Mouse (Mus musculus) limb, embryonic 11.5 days (tissue): Measurements from ENCODE around the gene Ogfod3. TPM values are rescaled to one million over a fixed set of nuclear protein-coding genes. Genes with fewer than 3 reads are reported as not detected.

Experiments used
- ATAC-seq: fragments of 200-750 bp; cut with Nextera tagmentation; 2 replicates; pipeline ENCODE4 v1.8.0; 2017; ENCODE audit warnings: low read depth; ENCODE audit not compliant: insufficient number of reproducible peaks, low FRiP score, low TSS enrichment
- DNase-seq: peaks from one replicate; pipeline ENCODE4 v3.0.0-alpha.2; 2015; ENCODE audit warnings: low spot score
- H3K27ac ChIP-seq: fragments of 300-500 bp; sonication (generic); replicated peaks from 2 replicates; pipeline ENCODE4 v1.5.1; 2014; ENCODE audit warnings: low read depth, mild to moderate bottlenecking, low read length
- H3K27me3 ChIP-seq: fragments of 300-500 bp; sonication (generic); 2 replicates; pipeline ENCODE4 v1.6.1; 2014; ENCODE audit warnings: mild to moderate bottlenecking, low read length, mixed read lengths; ENCODE audit not compliant: control insufficient read depth, insufficient read depth
- H3K36me3 ChIP-seq: fragments of 300-500 bp; sonication (generic); 2 replicates; pipeline ENCODE4 v1.6.1; 2014; ENCODE audit warnings: mild to moderate bottlenecking, low read length, moderate library complexity, mixed read lengths; ENCODE audit not compliant: control insufficient read depth, insufficient read depth
- H3K4me1 ChIP-seq: fragments of 300-500 bp; sonication (generic); 2 replicates; pipeline ENCODE4 v1.6.1; 2014; ENCODE audit warnings: low read length, mixed read lengths; ENCODE audit not compliant: control insufficient read depth, insufficient read depth
- H3K4me2 ChIP-seq: fragments of 300-500 bp; sonication (generic); 2 replicates; pipeline ENCODE4 v1.6.1; 2014; ENCODE audit warnings: low read depth, mild to moderate bottlenecking, moderate library complexity; ENCODE audit not compliant: severe bottlenecking
- H3K4me3 ChIP-seq: fragments of 300-500 bp; sonication (generic); 2 replicates; pipeline ENCODE4 v1.5.1; 2014; ENCODE audit warnings: low read depth, low read length
- H3K9ac ChIP-seq: fragments of 300-500 bp; sonication (generic); 2 replicates; pipeline ENCODE4 v1.6.1; 2014; ENCODE audit warnings: mild to moderate bottlenecking, low read length
- H3K9me3 ChIP-seq: fragments of 300-500 bp; sonication (generic); 2 replicates; pipeline ENCODE4 v1.6.1; 2016; ENCODE audit warnings: low read length; ENCODE audit not compliant: control insufficient read depth
- WGBS: fragments of 180-500 bp; shearing (Covaris S2); extraction: QIAGEN DNeasy Blood & Tissue Kit; methylation state at CpG from one replicate; pipeline ENCODE4 v1.1.7; 2014; 5-methylcytosine and 5-hydroxymethylcytosine counted together
- polyA plus RNA-seq: library from polyadenylated mRNA; unstranded; fragments of >200 nt; fragmentation: Nextera tagmentation; extraction: Ambion mirVana; gene quantifications from 2 replicates; pipeline ENCODE4 v1.2.1, GENCODE M21; 2014

Ogfod3 gene
- polyA plus RNA-seq, 1 experiment from 2014 or later, result 13.4 TPM

DNA sequence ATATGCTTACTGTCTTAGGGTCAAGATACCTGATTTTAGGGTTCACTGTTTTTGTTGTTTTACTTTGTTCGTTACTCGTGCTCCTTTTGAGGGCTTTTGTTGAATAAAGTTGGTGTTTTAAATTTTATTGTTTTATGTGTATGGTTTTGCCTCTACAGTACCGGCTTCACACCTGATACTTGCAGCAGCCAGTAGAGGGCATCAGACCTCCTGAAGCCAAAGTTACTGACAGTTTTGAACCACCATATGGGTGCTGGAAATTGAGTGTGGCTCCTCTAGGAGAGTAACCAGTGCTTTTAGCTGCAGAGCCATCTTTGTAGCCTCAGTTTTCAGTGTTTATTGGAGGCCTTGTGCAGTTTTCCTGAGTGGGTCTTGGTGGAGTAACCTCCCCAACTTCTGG is 56.3 kb downstream of the Ogfod3 start:
- H3K9me3 ChIP-seq, result no peaks in the 10 kb centered on the region
- H3K27ac ChIP-seq, result no peak overlapping the region
- H3K4me1 ChIP-seq, result no peaks in the 10 kb centered on the region
- H3K4me3 ChIP-seq, result no peak overlapping the region
- 77% methylated on average over 3 of the region's 3 CpGs for WGBS
- no peak overlapping the region for H3K4me2 ChIP-seq
- no peak overlapping the region for H3K9ac ChIP-seq
- ATAC-seq (no peak), DNase-seq (no peak)
- H3K27me3 ChIP-seq, result no peaks in the 10 kb centered on the region
- no peaks in the 10 kb centered on the region for H3K36me3 ChIP-seq

DNA sequence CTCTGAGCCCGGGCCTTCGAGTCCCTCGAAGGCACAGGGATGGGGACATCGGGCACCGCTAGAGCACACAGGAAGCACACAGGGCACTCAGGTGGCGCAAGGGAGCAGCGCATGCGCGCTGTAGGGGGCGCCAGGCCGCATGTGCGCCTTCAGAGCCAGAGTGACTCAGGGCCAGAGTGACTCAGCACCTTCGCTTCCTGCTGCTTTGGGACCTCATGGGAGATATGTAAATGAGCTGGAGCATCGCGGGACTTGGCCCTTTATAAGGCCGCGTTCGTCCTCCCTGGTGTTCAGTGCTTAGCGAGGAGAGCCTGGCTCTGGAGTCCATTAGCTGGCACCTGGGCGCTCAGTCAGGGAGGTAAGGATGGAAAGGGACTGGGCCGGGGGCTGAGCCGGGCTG is 58.6 kb downstream of the Ogfod3 start, which contains the start of gene Tex19.1:
Tex19.1 (plus strand) TSS at position 279 of the 400 bp plus-strand sequence.
- Histone ChIP-seq H3K4me3 (no peak within 1 kb of the TSS), H3K36me3 (no peaks in the 10 kb centered on the region), H3K9ac (no peak within 1 kb of the TSS), H3K9me3 (no peaks in the 10 kb centered on the region), H3K27me3 (no peaks in the 10 kb centered on the region), H3K4me1 (no peaks in the 10 kb centered on the region), H3K27ac (no peak within 1 kb of the TSS), H3K4me2 (no peak within 1 kb of the TSS)
- DNase-seq, result no peak
- WGBS, result 89% methylated on average over 22 of the region's 22 CpGs
- no peak for ATAC-seq

DNA sequence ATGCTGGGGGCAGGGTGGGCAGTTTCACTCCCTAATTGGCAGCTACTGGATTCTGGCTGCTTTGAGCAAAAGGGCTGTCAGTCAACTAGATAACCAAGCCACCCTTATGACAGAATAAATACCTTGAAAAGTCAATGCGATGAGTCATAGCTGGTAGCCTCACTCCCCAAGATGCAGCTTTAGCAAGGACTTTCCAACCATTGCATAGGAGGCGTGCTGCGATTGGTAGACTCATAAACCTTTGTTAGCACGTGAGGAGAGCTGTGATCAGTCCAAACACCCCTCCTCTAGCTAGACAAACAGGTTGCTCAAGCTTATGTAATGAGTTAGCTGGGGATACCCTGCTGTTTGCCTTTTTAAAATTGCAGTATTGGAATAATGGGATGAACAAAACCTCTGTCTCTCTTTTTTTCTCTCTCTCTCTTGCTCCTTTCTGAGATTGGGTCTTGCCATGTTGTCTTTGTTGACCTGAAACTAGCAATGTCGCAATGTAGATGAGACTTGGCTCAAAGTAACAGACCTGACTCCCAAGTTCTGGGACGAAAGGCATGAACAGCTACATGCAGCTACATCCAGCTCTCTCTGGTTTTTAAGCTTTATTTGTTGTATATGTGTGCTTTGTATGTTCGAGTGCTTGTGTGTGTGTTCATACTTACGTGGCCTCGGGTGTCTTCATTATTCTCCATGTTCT is 61.0 kb downstream of the Ogfod3 start:
- no peak overlapping the region for H3K4me2 ChIP-seq
- no peaks in the 10 kb centered on the region for H3K27me3 ChIP-seq
- H3K4me1 ChIP-seq, result no peaks in the 10 kb centered on the region
- 82% methylated on average over 9 of the region's 9 CpGs for WGBS
- ATAC-seq, result no peak
- no peak overlapping the region for H3K27ac ChIP-seq
- H3K4me3 ChIP-seq, result no peak overlapping the region
- no peak for DNase-seq
- H3K9me3 ChIP-seq, result no peaks in the 10 kb centered on the region
- H3K9ac ChIP-seq, result no peak overlapping the region
- H3K36me3 ChIP-seq, result no peaks in the 10 kb centered on the region

DNA sequence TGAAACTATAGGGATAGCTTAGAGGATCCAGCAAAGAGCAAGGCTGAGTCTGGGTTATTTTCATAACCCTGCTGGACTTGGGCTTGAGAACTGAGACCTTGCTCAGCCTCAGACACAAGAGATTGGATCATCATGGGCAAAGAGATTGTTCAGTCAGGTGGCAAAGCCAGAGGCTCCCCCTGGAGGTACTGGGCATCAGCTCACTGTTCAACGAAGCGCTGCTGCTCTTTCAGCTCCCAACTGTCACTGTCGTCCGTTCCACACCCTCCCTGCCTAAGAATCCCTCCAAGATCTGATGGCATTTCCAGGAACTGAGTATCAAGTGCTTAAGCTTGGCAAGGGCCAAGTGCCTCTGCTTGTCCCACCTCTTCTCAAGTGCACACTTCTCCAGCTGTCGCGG is 65.8 kb downstream of the Ogfod3 start:
- ATAC-seq (no peak), DNase-seq (no peak)
- Histone ChIP-seq H3K36me3 (no peaks in the 10 kb centered on the region), H3K4me2 (no peak overlapping the region), H3K27me3 (no peaks in the 10 kb centered on the region), H3K4me3 (no peak overlapping the region), H3K9ac (no peak overlapping the region), H3K9me3 (no peaks in the 10 kb centered on the region), H3K4me1 (no peaks in the 10 kb centered on the region), H3K27ac (no peak overlapping the region)
- WGBS, result 40% methylated on average over 6 of the region's 6 CpGs

DNA sequence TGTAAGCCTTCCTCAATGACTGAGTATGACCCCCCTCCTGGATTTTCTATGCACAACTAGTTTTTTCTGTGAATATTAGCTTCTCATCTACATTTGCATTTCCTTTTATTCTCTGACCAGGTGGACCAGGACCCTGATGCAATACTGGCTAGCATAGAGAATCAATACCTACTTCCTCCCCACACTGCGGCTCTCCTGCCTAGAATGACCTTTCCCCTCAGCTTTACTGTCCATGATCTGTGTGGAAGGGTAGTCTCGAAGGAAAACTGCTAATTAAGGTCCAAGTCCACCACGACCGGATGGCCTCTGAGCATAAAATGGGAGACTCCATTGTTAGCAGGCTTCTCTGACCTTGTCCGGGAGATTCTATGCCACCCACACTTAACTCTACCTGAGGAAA is 66.8 kb downstream of the Ogfod3 start:
- no peaks in the 10 kb centered on the region for H3K9me3 ChIP-seq
- H3K27ac ChIP-seq, result no peak overlapping the region
- H3K9ac ChIP-seq, result no peak overlapping the region
- H3K4me1 ChIP-seq, result no peaks in the 10 kb centered on the region
- no peaks in the 10 kb centered on the region for H3K36me3 ChIP-seq
- no peak for ATAC-seq
- H3K4me3 ChIP-seq, result no peak overlapping the region
- WGBS, result 87% methylated on average over 5 of the region's 5 CpGs
- no peaks in the 10 kb centered on the region for H3K27me3 ChIP-seq
- no peak overlapping the region for H3K4me2 ChIP-seq
- no peak for DNase-seq

DNA sequence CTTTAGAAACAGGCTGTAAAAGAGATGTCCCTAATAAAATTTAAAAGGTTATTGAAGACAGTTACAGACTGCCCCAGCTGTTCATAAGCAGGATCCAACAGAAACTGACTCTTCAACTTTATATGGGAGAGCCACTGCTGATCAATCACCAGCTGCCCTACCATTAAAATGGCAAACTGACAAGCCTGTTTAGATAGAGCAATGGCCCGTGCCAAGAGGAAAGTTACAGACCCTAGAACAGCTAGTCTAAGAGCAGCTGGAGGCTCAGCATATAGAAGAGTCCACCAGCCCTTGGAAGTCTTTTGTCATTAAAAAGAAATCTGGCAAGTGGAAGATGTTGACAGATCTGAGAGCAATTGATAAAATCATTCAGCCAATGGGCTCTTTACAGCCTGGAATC is 69.9 kb downstream of the Ogfod3 start:
- 38% methylated on average over 1 of the region's 1 CpGs for WGBS
- H3K4me1 ChIP-seq, result no peaks in the 10 kb centered on the region
- no peak overlapping the region for H3K27ac ChIP-seq
- no peak overlapping the region for H3K4me3 ChIP-seq
- H3K36me3 ChIP-seq, result no peaks in the 10 kb centered on the region
- H3K4me2 ChIP-seq, result no peak overlapping the region
- no peaks in the 10 kb centered on the region for H3K27me3 ChIP-seq
- H3K9ac ChIP-seq, result no peak overlapping the region
- DNase-seq, result no peak
- no peaks in the 10 kb centered on the region for H3K9me3 ChIP-seq
- no peak for ATAC-seq

DNA sequence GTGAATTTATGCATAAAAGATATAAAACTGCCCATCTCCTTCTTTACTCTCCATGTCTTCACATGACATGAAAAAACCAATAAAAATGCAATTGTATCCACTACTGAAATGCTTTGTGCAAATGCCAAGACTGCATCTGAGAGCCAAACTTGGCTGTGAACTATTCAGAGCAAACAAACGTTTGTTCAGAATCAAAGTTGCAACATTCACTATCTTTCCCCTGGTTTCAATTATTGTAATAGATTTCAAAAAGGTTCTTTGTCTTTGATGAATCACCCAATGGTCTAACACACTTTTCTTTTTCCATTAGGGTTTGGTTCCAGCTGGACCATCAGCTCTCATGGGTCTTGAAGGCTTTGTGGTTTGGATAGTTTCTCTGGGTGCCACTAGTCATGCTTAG is 74.9 kb downstream of the Ogfod3 start:
- Histone ChIP-seq H3K9ac (no peak overlapping the region), H3K9me3 (no peaks in the 10 kb centered on the region), H3K36me3 (no peaks in the 10 kb centered on the region), H3K4me3 (no peak overlapping the region), H3K4me2 (no peak overlapping the region), H3K4me1 (no peaks in the 10 kb centered on the region), H3K27me3 (no peaks in the 10 kb centered on the region), H3K27ac (no peak overlapping the region)
- 58% methylated on average over 1 of the region's 1 CpGs for WGBS
- DNase-seq (no peak), ATAC-seq (no peak)
